Mouse (Mus musculus) B cell, adult 62 days (primary cell): Measurements from ENCODE around the gene Ccdc142. TPM values are rescaled to one million over a fixed set of nuclear protein-coding genes. Genes with fewer than 3 reads are reported as not detected.

Experiments used
- total RNA-seq: library from RNA; stranded (reverse); gene quantifications from 4 replicates; pipeline ENCODE4 v1.2.4, GENCODE M21; 2023

The Ccdc142 gene
- total RNA-seq = 10.4 to 18.5 TPM (median 13.5 TPM) in 4 replicates

DNA sequence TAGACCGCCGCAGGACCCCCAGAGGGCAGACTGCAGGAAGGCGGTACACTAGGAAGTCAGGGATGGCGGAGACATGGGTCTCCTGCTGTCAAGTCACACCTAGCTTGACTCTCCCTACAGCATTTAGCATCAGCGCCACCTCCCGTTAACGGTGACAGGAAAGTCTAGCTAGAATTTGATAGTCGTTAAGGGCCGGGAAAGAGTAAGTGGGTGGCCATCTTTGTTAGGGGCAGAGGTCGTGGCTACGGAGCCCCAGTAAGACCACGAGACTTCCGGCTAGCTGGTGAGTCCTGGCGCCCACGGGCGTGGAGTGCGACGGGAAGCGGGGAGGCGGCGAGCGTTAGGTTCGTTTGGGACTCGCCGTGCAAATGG lies at the start of gene Ccdc142, which contains the start of gene Gm42688:
TSS of gene Ccdc142 (plus strand) at position 286 of the 372 bp plus-strand sequence.
TSS of gene Gm42688 (plus strand) at position 302 of the 372 bp plus-strand sequence.

DNA sequence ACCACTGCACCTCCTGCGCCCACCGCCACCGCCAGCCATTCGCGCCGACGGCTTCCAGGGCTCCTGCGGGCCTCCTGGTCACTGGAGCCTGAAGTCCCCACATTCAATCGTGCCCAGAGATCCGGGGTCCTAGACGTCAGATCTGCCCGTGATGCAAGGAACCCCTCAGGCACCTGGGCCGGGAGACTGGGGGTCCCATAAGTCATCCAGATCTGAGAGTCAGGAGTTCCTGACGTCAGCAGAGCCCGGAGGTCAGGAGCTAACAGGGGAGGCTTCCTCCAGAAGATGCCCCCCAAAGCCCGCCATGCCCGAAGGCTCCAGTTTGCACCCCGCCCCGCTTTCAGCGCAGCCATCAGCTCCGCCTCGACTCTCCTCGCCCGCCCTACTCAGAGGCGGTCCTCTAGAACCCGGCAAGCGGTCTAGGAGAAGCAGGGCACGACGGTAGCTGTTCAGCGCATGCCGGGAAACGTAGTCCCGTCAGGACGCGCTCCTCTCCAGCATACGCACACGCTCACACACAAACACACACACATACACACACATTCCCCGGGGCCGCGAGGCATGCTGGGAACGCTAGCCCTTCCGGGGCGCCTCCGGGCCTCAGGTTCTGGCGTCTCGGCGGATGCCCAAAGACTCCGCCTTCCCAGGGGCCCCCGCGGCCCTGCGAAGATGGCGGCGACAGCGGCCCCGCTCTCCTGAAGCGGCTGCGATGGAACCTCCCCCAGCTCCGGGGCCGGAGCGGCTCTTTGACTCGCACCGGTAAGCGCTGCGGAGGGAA lies 47.1 kb upstream of the Ccdc142 start, which contains the start of gene Aup1:
TSS of gene Aup1 (plus strand) at position 448 of the 778 bp plus-strand sequence.

DNA sequence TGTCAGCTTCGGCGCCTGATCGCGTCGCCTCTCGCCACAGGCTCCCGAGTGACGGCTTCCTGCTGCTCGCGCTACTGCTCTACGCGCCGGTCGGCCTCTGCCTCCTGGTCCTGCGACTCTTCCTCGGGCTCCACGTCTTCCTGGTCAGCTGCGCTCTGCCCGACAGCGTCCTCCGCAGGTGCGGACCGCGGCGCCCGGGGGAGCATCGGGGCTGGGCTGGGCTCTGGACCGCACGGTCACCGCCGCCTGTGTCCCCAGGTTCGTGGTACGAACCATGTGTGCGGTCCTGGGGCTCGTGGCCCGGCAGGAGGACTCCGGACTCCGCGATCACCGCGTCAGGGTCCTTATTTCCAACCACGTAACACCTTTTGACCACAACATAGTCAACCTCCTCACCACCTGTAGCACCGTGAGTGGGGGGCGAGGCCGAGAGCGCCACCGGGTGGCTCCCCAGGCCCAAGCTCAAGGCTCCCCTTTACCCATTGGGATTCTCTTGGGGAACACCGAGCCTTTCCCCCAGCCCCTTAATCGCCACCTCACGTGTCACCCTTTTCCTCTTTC lies 46.5 kb upstream of the Ccdc142 start, which contains the start of gene Htra2:
TSS of gene Htra2 (minus strand) at position 403 of the 561 bp plus-strand sequence.

DNA sequence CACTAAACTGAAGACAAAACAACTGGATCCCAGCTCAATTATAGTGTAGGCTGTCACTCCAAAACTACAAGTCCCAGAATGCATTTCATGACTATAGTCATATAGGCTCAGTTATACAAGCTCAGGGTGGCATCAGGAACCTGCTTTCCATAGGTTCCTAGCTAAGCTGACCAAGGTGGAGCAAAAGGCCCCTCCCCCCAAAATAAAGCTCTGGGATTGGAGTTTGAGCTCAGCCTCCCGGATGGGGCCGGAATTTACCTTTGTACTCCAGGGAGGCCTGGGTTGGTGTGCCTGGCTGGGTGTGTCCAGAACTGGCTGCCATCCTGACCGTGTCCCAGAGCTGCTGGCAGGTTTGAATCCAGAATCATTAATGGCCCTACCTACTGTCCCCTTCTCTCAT lies 43.6 kb upstream of the Ccdc142 start, which contains the start of gene Dqx1:
TSS of gene Dqx1 (plus strand) at position 55 of the 400 bp plus-strand sequence.

DNA sequence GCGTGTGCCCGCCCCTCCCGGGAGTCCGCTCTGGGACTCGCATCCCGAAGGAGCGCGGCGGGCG lies 31.3 kb upstream of the Ccdc142 start, which contains the start of gene Tlx2:
TSS of gene Tlx2 (minus strand) at position 47 of the 64 bp plus-strand sequence.

DNA sequence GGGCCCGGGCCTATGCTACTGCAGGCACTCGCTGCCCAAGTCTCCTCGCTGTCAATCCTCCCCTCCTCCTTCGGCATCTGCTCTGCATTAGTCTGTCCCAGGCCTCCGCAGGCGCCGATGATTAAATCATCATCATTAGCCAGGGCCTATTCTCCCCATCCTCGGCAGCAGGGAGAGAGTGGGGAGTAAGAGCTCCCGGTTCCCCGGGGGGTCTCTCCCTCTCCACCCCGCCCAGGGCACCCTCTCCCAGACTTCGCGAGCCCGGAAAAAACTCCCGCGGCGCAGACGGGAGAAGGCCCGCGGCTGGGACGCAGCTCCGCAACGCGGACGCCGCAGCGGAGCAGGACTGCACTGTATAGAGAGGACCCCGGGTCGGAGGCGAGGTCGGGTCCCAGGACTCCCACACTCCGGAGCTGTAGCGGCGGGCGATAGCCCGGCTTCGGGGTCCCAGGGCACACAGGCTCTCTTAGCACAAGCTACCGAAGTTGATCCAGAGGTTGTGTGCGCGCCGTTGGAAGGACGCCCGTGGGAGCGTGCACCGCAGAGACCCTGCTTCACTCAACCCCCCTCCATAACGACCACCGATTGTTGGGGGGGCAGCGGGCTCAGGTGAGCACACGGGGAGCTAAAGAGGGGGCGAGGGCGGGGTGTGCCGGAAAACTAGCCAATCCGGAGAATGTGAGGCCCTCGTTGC lies 23.6 kb upstream of the Ccdc142 start, which contains the start of gene Pcgf1:
TSS of gene Pcgf1 (plus strand) at position 240 of the 694 bp plus-strand sequence.

DNA sequence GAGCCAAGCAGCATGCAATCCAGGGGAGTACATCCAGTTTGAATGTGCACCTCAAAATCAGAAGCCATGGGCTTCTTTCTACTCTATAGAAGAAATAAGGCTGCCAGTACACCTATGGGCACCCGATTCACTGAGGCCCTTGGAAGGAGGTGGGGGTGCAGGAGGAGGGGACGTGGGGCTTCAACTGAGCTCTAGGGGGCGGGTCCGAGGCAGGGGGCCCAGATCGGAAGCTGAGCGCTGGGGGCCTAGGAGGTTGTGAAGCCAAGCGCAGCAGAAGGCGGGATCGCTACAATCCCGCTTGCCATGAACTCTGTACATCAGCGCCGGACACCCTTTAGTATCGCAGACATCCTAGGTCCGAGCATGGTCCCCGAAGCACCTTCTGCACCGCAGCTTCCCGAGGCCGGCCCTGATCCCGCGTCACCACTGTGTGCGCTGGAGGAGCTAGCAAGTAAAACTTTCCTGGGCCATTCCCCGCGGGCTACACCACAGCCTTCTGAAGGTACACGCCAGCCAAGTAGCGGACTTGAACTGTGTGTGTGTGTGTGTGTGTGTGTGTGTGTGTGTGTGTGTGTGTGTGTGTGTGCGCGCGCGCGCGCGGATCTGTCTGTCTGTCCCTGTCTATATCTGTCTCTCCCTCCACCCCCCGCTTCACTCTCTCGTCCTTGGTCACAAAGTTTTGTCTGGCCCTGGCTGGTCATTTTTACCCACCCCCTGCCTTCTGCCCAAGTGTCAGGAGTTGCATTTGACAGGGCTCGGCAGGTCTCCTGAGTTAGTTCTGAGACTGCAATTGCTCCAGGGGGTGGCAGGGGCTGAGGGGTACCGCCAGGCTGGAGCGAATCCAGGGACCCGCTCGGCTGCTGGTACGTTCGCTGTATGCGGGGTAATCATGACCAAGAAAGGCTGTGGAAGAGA lies 15.0 kb upstream of the Ccdc142 start, which contains the start of gene Lbx2:
TSS of gene Lbx2 (plus strand) at position 247 of the 915 bp plus-strand sequence.

DNA sequence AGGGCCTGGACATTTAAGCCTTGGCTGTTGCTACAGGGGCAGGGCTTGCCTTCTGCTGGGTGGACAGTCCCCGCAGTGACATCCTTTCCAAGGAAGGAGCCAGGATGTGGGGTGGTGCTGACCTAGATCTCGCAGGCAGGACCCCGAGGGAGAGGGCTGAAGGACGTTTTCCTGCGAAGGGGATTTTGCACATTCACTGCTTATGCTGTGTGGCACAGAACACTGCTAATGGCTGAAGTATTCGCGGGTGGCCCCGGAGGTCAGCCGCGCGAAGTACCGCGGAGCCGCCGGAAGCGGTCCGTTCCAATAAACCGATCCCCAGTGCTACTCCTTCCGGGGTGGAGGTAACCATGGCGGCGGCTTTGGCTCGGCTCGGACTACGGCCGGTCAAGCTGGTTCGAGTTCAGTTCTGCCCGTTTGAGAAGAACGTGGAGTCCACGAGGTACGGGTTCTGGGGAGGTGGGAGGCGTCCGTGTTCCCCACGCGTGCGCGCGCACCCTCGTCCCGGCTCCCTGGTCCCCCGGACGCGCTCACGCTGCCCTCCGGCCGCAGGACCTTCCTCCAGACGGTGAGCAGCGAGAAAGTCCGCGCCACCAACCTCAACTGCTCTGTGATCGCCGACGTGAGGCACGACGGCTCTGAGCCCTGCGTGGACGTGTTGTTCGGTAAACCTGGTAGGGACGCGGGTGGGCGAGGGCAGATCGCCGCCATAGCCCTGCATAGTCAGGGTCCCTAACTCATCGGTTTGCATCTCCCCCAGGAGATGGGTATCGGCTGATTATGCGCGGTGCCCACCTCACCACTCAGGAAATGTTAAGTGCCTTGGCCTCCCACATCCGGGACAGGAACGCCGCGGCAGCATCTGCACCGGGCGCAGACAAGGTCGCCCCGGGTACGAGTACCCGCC lies 7.6 kb downstream of the Ccdc142 start, which contains the start of gene Mrpl53:
TSS of gene Mrpl53 (plus strand) at position 279 of the 907 bp plus-strand sequence.

DNA sequence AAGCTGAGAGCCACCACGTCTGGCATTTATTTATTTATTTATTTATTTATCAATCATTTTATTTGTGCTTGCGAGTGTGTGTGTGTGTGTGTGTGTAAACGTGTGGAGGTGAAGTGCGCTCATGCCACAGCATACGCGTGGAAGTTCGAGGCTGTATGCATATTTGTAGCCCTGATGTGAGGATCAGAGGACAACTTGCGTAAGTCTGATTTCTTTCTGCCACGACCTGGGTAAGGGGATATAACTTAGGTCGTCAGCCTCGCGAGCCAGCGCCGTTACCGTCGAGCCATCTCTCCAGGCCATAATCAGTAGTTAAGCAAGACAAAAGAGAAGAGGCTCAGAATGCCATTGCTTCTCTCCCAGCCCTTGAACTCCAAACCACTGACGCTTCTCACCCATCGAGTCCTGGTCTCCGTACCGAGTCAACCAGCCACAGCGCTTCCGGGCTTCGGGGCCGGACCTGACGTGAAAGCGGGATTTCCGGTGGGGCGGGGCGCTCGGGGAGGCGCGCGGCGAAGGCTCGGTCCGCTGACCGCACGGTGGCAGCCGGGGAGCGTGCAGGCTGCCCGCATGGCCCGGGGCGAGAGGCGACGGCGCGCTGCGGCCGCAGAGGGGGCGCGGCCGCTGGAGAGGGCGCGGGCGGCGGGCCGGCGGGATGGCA lies 13.7 kb downstream of the Ccdc142 start, which contains the start of gene Mogs:
TSS of gene Mogs (plus strand) at position 486 of the 661 bp plus-strand sequence.

DNA sequence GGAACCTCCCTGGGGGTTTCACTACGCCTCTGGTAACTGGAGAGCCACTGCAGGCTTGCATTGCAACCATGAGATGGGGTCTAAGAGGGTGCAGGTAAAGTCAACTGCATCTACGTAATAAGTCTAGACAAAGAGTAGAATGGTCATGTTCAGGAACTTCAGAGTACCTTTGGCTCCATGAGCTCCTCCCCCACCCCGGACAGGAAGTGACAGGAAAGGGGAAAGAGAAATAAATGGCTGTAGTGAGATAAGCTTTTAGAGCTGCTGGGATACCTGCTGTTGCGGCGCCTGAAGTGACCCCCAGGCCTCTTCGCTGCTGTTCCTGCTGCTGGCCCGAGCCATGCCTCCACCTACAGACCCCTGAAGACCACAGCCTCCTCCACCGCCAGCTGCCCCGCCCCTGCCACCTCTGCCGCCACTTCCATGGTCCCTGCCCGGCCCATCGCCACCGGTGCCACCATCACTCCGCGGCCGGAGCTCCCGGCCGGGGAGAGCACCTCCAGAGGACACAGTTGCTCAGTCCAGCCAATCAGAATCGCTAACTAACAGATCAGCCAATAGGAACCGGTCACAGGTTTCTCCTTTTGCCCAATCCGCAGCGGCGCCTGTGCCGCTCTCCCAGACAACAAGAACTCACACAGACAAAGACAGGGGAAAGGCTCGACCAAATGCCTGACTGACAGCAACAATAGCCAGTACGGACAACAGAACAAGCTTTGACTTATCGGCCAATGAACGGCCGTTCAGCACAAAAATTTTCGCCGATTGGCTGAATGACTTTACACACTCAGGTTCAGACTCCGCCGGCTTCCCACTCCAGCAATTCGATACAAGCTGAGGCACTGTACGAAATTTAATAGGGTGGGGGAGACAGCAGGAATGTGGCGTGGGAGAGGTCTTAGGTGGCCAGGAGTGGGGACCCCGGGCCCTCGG lies 19.8 kb downstream of the Ccdc142 start, which contains the start of gene Wbp1:
TSS of gene Wbp1 (minus strand) at position 630 of the 933 bp plus-strand sequence.

DNA sequence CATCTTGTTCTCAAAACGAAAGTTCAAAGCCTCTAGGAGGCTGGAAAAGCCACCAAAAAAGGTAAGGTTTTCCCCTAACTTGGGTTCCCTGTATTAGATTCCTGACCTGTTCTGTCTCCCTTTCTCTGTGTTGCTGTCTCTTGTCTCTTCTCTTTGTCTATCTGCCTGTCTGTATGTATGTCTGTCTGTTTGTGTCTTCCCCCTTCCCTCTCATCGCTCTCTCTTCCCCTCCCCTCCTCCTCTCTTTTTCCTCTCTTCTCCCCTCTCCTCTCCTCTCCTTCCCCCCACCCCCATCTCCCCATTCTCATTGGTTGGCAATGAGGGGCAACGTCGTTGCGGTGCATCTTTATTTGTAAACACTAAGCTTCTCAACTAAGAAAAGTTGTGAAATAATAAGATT lies 23.9 kb downstream of the Ccdc142 start, which contains the start of gene Ino80b:
TSS of gene Ino80b (minus strand) at position 101 of the 400 bp plus-strand sequence.

DNA sequence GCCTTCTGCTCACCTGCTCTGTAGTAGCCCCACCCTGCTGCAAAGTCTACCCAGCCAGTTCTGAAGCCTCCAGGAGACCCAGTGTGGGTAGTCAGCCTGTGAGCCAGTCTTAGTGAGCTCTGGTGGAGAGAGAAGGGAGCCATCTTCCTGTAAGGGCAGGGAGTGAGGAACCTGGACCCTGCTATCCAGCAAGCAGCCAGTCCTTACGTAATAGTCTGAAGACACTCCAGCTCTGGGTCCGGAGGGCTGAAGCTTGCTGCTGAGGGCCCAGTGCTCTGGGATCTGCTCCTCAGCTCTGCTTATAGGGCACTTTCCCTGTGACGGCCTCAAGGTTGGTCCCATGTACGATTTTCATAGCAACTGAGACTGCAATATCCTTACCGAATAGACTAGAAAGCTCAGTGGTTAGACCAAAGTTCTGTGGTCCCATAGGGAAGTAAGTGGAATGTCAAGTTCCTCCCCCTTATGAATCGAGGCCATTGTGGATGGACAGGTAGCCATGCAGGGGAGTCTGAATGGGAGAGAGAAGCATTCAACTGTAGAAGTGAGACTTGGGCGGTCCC lies 33.6 kb downstream of the Ccdc142 start, which contains the start of gene Rtkn:
TSS of gene Rtkn (plus strand) at position 513 of the 563 bp plus-strand sequence.

DNA sequence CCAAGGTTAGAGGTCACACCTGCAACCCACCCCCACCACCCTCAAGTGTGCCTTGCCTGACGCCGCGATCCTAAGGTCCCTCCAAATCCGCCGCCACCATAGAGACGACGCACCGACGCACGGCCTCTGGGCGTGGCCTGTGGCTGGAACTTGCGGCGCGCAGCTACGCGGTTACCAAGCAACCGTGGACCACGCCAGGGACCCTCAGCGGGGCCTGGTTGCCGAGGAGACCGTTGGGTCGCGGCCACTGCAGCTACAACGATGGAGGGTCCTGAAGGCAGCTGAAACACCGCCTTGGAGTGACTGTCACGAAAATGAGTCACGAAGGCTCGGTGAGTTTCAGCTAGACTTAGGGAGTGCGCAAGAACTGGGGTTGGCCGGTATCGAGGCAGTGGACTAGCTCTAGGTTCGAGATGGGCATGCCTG lies 54.9 kb downstream of the Ccdc142 start, which contains the start of the genes Wdr54 and 1700003E16Rik:
TSS of gene Wdr54 (minus strand) at position 139 of the 426 bp plus-strand sequence.
TSS of gene 1700003E16Rik (plus strand) at position 146 of the 426 bp plus-strand sequence.

Other genes starting within 250 kb of the Ccdc142 start
- 0.28 to 1.8 TPM (median 0.59 TPM) in 4 replicates for gene Sema4f, start 161.8 kb upstream of the Ccdc142 start, total RNA-seq
- 2.1 to 4.3 TPM (median 3.0 TPM) in 4 replicates for gene M1ap, start 154.7 kb upstream of the Ccdc142 start, total RNA-seq
- 29.3 to 32.3 TPM (median 32.0 TPM) in 4 replicates for gene Dok1, start 68.1 kb upstream of the Ccdc142 start, total RNA-seq
- gene Loxl3, start 67.4 kb upstream of the Ccdc142 start, total RNA-seq = 0.25 to 0.46 TPM in 2 of 4 replicates, not detected in the others
- gene Aup1, start 47.1 kb upstream of the Ccdc142 start, total RNA-seq = 381 to 401 TPM (median 385 TPM) in 4 replicates
- gene Htra2, start 46.3 kb upstream of the Ccdc142 start, total RNA-seq = 48.8 to 53.5 TPM (median 51.5 TPM) in 4 replicates
- gene Dqx1, start 43.8 kb upstream of the Ccdc142 start, total RNA-seq = 8.9 to 9.6 TPM (median 9.2 TPM) in 4 replicates
- gene Tlx2, start 31.3 kb upstream of the Ccdc142 start, total RNA-seq = not detected in 4 replicates
- 21.1 to 26.0 TPM (median 23.4 TPM) in 4 replicates for gene Pcgf1, start 23.7 kb upstream of the Ccdc142 start, total RNA-seq
- not detected in 4 replicates for gene Lbx2, start 15.2 kb upstream of the Ccdc142 start, total RNA-seq
- gene Gm42688, start within 50 bp of the Ccdc142 start, total RNA-seq = 11.7 to 14.2 TPM (median 12.4 TPM) in 4 replicates
- 23.0 to 35.3 TPM (median 27.6 TPM) in 4 replicates for gene Mrpl53, start 7.4 kb downstream of the Ccdc142 start, total RNA-seq
- gene Mogs, start 13.9 kb downstream of the Ccdc142 start, total RNA-seq = 27.6 to 34.5 TPM (median 31.8 TPM) in 4 replicates
- 35.5 to 52.3 TPM (median 39.5 TPM) in 4 replicates for gene Wbp1, start 20.0 kb downstream of the Ccdc142 start, total RNA-seq
- 28.0 to 34.1 TPM (median 31.1 TPM) in 4 replicates for gene Ino80b, start 23.8 kb downstream of the Ccdc142 start, total RNA-seq
- not detected in 4 replicates for gene Rtkn, start 33.9 kb downstream of the Ccdc142 start, total RNA-seq
- 0.56 to 0.60 TPM in 2 of 4 replicates, not detected in the others for gene Wdr54, start 54.8 kb downstream of the Ccdc142 start, total RNA-seq
- gene 1700003E16Rik, start 54.8 kb downstream of the Ccdc142 start, total RNA-seq = not detected in 4 replicates
- 97.0 to 118 TPM (median 106 TPM) in 4 replicates for gene Dctn1, start 64.3 kb downstream of the Ccdc142 start, total RNA-seq
- gene Slc4a5, start 118.2 kb downstream of the Ccdc142 start, total RNA-seq = not detected in 4 replicates
- 10.0 to 15.5 TPM (median 13.0 TPM) in 4 replicates for gene Mthfd2, start 224.3 kb downstream of the Ccdc142 start, total RNA-seq
- gene Mob1a, start 224.4 kb downstream of the Ccdc142 start, total RNA-seq = 139 to 147 TPM (median 140 TPM) in 4 replicates
- 34.3 to 42.1 TPM (median 38.3 TPM) in 4 replicates for gene Bola3, start 247.5 kb downstream of the Ccdc142 start, total RNA-seq